Mouse (Mus musculus): Measurements from ENCODE around the gene Eps8l2. TPM values are rescaled to one million over a fixed set of nuclear protein-coding genes. Genes with fewer than 3 reads are reported as not detected.

Gene Eps8l2
- polyA plus RNA-seq, 1 experiment from 2014 or later, result 0.67 TPM

DNA sequence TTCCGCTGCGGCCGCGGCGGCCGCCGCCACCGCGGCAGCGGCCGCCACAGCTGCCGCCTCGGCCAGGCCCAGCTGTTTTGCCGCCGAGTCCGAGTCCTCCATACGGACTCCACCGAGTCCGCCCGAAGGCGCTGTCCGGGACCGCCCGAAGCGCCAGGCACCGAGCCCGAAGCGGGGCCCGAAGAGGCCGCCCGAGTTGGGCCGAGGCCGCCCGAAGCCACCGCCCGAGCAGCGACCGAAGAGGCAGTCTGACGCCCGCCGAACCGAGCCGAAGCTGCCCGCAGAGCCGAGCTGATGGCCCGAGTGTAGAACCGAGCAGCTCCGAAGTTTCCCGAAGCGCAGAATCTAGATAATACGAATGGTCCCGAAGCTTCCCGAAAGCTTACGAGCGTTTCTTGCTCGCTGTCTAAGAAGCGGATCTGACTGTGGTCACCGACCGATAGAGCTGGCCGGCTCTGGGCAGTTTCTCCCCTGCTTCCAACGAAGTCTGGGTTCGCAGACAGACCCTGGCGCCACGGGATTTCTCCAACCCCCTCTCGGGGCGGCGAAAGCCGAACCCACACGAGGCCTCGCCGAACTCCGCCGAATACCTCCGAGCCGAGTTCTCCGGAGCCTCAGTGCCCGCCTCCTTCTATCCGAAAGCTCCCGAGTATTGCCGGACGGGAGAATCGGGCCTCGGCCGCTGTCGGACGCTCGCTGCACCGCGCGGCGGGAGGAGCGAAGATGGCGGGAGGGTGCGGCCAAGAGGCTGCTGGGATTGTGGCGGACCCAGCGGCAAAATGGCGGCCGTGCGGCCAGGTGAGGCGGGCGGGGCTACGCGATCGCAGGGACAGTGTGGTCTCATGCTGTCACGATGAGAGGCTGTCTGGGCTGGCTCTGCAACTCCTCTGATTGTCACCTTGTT, 11.0 kb upstream of the Eps8l2 start, which contains the start of the genes Deaf1 and Tmem80:
Gene Deaf1, minus strand, starts transcription at position 222 of the 904 bp plus-strand sequence.
Gene Tmem80, plus strand, starts transcription at position 271 of the 904 bp plus-strand sequence.
- Histone ChIP-seq H3K4me1 (replicated peaks; ENCODE audit: control insufficient read depth, insufficient read depth, low read length) (peaks cover 31% of the 10 kb centered on the region), H3K27me3 (replicated peaks; ENCODE audit: control insufficient read depth, insufficient read depth, low read length) (no peaks in the 10 kb centered on the region), H3K9ac (replicated peaks; ENCODE audit: low read depth, low read length) (peak within 1 kb of the TSS; percentile 88), H3K36me3 (ENCODE audit: control insufficient read depth, insufficient read depth) (peaks cover 7% of the 10 kb centered on the region), H3K4me2 (ENCODE audit: low read length) (peak within 1 kb of the TSS; percentile 100), H3K4me3 (replicated peaks; ENCODE audit: low read length) (peak within 1 kb of the TSS; percentile 81), H3K27ac (ENCODE audit: low read length) (peak within 1 kb of the TSS; percentile 99), H3K9me3 (ENCODE audit: control insufficient read depth, low read length) (no peaks in the 10 kb centered on the region)
- WGBS, result under 1% methylated on average over 105 of the region's 105 CpGs
- peak; percentile 96 for ATAC-seq

DNA sequence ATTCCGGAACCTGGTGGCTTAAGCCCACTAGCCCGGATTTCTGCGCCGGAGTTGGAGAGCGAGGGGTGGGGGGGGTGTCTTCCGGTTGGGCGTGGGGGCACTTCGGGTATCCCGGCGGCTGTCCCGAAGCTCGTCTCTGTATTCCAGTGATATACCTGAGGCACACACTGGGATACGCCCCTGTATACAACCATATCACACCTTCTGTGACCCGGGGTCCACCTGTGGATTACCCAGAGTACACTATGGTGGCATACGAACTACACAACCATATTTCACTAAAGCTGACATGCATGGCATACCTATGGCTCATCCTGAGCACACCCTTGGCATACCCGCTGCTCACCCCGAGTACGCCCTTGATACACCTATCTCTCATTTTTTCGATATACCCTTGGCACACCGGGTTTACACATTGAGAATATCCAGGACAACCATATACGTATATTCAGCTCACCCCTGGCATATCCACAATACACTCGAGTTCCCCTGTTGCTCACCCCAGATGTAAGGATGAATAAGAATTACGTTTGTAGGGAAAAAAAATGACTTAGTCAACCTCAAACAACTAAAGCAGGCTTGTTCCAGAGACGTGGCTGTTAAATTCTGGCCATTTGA, 10.2 kb upstream of the Eps8l2 start:
- H3K4me3 ChIP-seq (replicated peaks; ENCODE audit: low read length), result peak overlapping the region; percentile 81
- H3K9me3 ChIP-seq (ENCODE audit: control insufficient read depth, low read length), result no peaks in the 10 kb centered on the region
- H3K9ac ChIP-seq (replicated peaks; ENCODE audit: low read depth, low read length), result peak overlapping the region; percentile 88
- peaks cover 31% of the 10 kb centered on the region for H3K4me1 ChIP-seq (replicated peaks; ENCODE audit: control insufficient read depth, insufficient read depth, low read length)
- peaks cover 11% of the 10 kb centered on the region for H3K36me3 ChIP-seq (ENCODE audit: control insufficient read depth, insufficient read depth)
- 15% methylated on average over 24 of the region's 24 CpGs for WGBS
- peak overlapping the region; percentile 99 for H3K27ac ChIP-seq (ENCODE audit: low read length)
- no peaks in the 10 kb centered on the region for H3K27me3 ChIP-seq (replicated peaks; ENCODE audit: control insufficient read depth, insufficient read depth, low read length)
- H3K4me2 ChIP-seq (ENCODE audit: low read length), result peak overlapping the region; percentile 59
- ATAC-seq, result peak; percentile 15

DNA sequence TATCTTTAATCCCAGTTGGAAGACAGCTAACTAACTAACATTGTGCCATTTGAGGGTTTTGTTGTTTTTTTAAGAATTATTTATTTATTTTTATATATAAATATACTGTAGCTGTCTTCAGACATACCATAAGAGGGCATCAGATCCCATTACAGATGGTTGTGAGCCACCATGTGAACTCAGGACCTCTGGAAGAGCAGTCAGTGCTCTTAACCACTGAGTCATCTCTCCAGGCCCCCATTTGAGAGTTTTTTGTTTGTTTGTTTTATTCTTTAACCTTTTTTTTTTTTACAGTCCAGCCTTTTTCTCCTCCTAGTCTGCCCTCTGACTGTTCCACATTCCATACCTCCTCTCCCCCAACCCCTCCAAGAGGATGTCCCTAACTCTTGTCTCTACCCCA, 8.0 kb upstream of the Eps8l2 start:
- Histone ChIP-seq H3K9me3 (ENCODE audit: control insufficient read depth, low read length) (no peaks in the 10 kb centered on the region), H3K4me1 (replicated peaks; ENCODE audit: control insufficient read depth, insufficient read depth, low read length) (peaks cover 22% of the 10 kb centered on the region), H3K27ac (ENCODE audit: low read length) (no peak overlapping the region), H3K9ac (replicated peaks; ENCODE audit: low read depth, low read length) (no peak overlapping the region), H3K4me2 (ENCODE audit: low read length) (no peak overlapping the region), H3K36me3 (ENCODE audit: control insufficient read depth, insufficient read depth) (peaks cover 9% of the 10 kb centered on the region), H3K4me3 (replicated peaks; ENCODE audit: low read length) (no peak overlapping the region), H3K27me3 (replicated peaks; ENCODE audit: control insufficient read depth, insufficient read depth, low read length) (no peaks in the 10 kb centered on the region)
- no peak for ATAC-seq

DNA sequence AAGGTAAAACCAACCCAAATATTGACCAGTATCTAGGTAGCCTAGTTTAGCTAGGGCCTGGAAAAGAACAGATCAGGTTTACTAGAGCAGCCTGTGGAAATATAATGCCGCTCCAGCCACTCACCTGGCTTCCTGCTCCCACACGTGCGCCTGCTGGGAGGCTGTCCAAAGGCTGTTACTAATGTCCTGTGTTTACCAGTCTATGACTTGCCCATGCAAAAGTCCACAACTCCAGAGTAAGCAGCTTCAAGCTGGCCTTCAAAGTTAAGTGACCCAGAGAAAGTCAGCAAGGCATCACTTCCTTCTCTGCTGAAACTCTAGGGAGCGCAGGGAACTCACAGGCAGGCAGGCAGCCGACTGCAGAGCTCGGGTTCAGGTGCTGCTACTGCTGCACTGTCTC, 6.7 kb upstream of the Eps8l2 start:
- Histone ChIP-seq H3K4me3 (replicated peaks; ENCODE audit: low read length) (no peak overlapping the region), H3K27me3 (replicated peaks; ENCODE audit: control insufficient read depth, insufficient read depth, low read length) (no peaks in the 10 kb centered on the region), H3K9ac (replicated peaks; ENCODE audit: low read depth, low read length) (no peak overlapping the region), H3K9me3 (ENCODE audit: control insufficient read depth, low read length) (no peaks in the 10 kb centered on the region), H3K4me2 (ENCODE audit: low read length) (no peak overlapping the region), H3K36me3 (ENCODE audit: control insufficient read depth, insufficient read depth) (peaks cover 9% of the 10 kb centered on the region), H3K27ac (ENCODE audit: low read length) (no peak overlapping the region), H3K4me1 (replicated peaks; ENCODE audit: control insufficient read depth, insufficient read depth, low read length) (peaks cover 9% of the 10 kb centered on the region)
- ATAC-seq, result no peak
- WGBS, result 78% methylated on average over 6 of the region's 6 CpGs

DNA sequence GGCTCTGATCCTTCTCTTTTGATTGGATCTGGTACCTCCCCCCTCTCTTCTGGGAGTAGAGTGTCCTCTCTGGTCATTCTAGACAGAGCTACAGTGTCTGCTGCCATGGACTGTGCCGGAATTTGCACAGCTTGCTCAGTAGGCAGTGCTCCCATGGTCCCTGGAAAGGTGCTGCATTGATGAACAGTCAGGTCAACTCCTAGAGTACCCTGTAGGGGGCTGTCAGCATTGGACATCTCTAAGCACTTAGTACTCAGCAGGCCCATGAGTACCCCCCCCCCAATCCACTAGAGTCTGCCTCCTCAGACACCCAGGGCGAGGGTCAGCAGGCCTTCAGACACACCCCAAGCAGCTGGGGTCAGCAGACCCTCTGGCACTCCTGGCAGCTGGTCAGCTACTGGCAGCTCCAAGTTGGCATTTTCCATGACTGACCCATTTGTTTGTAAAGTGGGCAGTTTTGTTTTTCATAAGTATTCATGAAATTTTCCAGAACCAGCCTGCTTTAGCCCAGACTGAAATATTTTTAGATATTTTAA, 3.6 kb upstream of the Eps8l2 start:
- ATAC-seq, result no peak
- 87% methylated on average over 2 of the region's 2 CpGs for WGBS
- Histone ChIP-seq H3K4me3 (replicated peaks; ENCODE audit: low read length) (no peak overlapping the region), H3K4me2 (ENCODE audit: low read length) (no peak overlapping the region), H3K4me1 (replicated peaks; ENCODE audit: control insufficient read depth, insufficient read depth, low read length) (peaks cover 5% of the 10 kb centered on the region; the same call in 1 of the 2 replicates), H3K27me3 (replicated peaks; ENCODE audit: control insufficient read depth, insufficient read depth, low read length) (0 out of 2 replicates have a peak, but pooled peaks cover 3% of the 10 kb centered on the region), H3K36me3 (ENCODE audit: control insufficient read depth, insufficient read depth) (peaks cover 9% of the 10 kb centered on the region), H3K27ac (ENCODE audit: low read length) (no peak overlapping the region), H3K9me3 (ENCODE audit: control insufficient read depth, low read length) (no peaks in the 10 kb centered on the region), H3K9ac (replicated peaks; ENCODE audit: low read depth, low read length) (no peak overlapping the region)

DNA sequence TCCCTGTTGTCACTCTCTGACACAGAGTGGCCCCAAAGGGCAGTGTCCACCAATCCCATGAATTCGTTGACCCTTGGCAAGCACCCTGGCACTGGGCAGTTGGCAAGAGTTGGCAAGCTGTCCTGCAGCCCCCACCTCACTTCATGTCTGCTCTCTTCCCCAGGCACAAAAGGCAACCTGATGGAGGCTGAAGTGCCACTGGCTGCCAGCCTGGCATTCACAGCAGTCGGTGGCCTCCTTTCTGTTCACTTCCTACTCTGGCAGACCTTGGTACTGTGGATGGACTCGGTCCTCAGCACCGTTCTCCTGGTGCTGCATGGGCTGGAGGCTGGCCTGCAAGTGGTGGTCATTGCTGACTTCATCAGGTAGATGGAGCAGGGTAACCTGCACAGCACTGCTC, 3.0 kb upstream of the Eps8l2 start:
- 91% methylated on average over 4 of the region's 4 CpGs for WGBS
- peaks cover 9% of the 10 kb centered on the region for H3K36me3 ChIP-seq (ENCODE audit: control insufficient read depth, insufficient read depth)

DNA sequence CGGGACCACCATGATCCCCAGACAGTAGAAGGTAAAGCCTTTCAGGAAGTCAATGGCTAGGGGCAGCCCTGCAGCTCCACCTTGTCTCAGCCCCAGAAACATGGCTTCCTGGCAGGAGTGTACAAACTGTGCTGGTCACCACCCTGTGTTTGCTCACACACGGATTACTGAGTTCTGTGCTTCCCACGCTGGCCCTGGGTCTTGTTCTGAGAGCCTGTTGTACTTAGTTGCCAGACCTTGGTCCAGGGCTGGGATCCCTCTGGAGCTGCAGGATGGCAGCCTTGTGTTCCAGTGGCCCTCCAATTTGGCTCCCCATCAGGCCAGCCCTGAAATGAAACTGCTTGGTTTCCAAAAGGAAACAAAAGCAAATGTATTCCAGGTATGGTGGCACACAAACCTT, 2.4 kb upstream of the Eps8l2 start:
- no peaks in the 10 kb centered on the region for H3K9me3 ChIP-seq (ENCODE audit: control insufficient read depth, low read length)
- H3K27ac ChIP-seq (ENCODE audit: low read length), result no peak overlapping the region
- H3K36me3 ChIP-seq (ENCODE audit: control insufficient read depth, insufficient read depth), result peaks cover 9% of the 10 kb centered on the region
- WGBS, result 81% methylated on average over 3 of the region's 3 CpGs
- ATAC-seq, result no peak
- H3K4me3 ChIP-seq (replicated peaks; ENCODE audit: low read length), result no peak overlapping the region
- H3K9ac ChIP-seq (replicated peaks; ENCODE audit: low read depth, low read length), result no peak overlapping the region
- peaks cover 5% of the 10 kb centered on the region; the same call in 1 of the 2 replicates for H3K4me1 ChIP-seq (replicated peaks; ENCODE audit: control insufficient read depth, insufficient read depth, low read length)
- H3K27me3 ChIP-seq (replicated peaks; ENCODE audit: control insufficient read depth, insufficient read depth, low read length), result 0 out of 2 replicates have a peak, but pooled peaks cover 3% of the 10 kb centered on the region
- H3K4me2 ChIP-seq (ENCODE audit: low read length), result no peak overlapping the region

More for the DNA sequence above, 3.0 kb upstream of the Eps8l2 start:
- Histone ChIP-seq H3K4me3 (replicated peaks; ENCODE audit: low read length) (no peak overlapping the region), H3K27me3 (replicated peaks; ENCODE audit: control insufficient read depth, insufficient read depth, low read length) (0 out of 2 replicates have a peak, but pooled peaks cover 3% of the 10 kb centered on the region), H3K27ac (ENCODE audit: low read length) (no peak overlapping the region), H3K4me2 (ENCODE audit: low read length) (no peak overlapping the region), H3K4me1 (replicated peaks; ENCODE audit: control insufficient read depth, insufficient read depth, low read length) (peaks cover 5% of the 10 kb centered on the region; the same call in 1 of the 2 replicates), H3K9me3 (ENCODE audit: control insufficient read depth, low read length) (no peaks in the 10 kb centered on the region), H3K9ac (replicated peaks; ENCODE audit: low read depth, low read length) (no peak overlapping the region)
- ATAC-seq, result no peak

DNA sequence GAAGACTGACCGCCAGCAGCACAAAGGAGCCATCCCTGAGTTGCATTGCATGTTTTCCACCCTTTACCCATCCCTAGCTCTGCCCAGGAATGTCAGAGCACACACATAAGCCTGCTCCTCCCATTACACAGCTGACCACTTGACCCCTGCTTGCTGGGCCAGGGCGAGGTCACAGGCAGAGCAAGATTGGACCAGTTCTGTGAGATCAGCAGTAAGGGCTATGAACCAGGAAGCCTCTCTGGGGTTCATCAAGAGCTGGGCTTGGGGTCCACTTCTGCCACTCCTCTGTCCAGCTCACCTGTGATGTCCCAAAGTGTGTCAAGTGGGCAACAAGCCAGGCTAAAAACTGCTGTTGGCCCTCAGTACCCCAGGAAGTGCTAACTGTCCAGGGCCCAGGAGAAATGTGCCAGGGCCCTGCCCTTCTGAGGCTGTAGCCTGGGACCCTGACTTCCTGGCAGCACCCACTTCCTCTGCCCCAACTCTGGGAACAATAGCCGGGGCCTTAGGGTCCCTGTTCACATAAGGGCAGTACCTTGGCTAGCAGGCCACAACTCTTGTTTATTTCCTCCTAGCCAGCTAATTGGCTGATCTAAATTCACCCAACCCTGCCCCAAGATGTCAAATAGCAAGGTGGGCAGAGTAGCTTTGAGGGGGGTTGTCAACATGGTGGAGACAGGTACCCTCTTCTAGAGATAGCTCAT, 814 bp upstream of the Eps8l2 start:
- peaks cover 5% of the 10 kb centered on the region; the same call in 1 of the 2 replicates for H3K4me1 ChIP-seq (replicated peaks; ENCODE audit: control insufficient read depth, insufficient read depth, low read length)
- H3K27ac ChIP-seq (ENCODE audit: low read length), result no peak overlapping the region
- H3K9ac ChIP-seq (replicated peaks; ENCODE audit: low read depth, low read length), result no peak overlapping the region
- H3K27me3 ChIP-seq (replicated peaks; ENCODE audit: control insufficient read depth, insufficient read depth, low read length), result 0 out of 2 replicates have a peak, but pooled peaks cover 3% of the 10 kb centered on the region
- no peak overlapping the region for H3K4me2 ChIP-seq (ENCODE audit: low read length)
- no peak for ATAC-seq
- 93% methylated on average over 3 of the region's 3 CpGs for WGBS
- peaks cover 7% of the 10 kb centered on the region for H3K36me3 ChIP-seq (ENCODE audit: control insufficient read depth, insufficient read depth)
- H3K9me3 ChIP-seq (ENCODE audit: control insufficient read depth, low read length), result no peaks in the 10 kb centered on the region
- H3K4me3 ChIP-seq (replicated peaks; ENCODE audit: low read length), result no peak overlapping the region
